Mouse (Mus musculus): Measurements from ENCODE around the gene Gbp8.
"Not testable (repeated sequence)": the region's sequence is repeated elsewhere in the genome, so short reads cannot be mapped to it uniquely, and the experiment has no call there.

DNA sequence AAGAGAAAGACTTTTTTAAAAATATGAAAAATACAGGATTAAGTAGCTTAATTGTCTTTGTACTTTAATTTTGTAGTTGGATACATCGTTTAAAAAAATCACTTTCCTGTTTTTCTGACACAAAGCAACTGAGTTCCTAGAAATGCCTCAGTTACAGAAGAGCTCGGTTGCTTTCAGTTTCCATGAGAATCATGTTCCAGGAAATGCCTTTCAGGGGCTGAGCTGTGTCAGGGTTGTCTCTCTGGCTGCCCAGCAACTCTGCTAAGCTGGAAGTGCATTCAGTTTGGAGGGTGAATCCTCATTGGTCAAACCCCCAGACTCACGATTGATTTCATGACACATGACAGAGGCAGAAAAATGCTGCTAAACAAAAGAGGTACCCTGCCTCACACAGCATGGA, 6.4 kb upstream of the Gbp8 start:
- not testable (repeated sequence) for TF ChIP-seq CTCF (IDR thresholded peaks at IDR 0.05; ENCODE audit: low read depth, low read length); POLR2A (IDR thresholded peaks at IDR 0.05; ENCODE audit: insufficient read depth, low read length); EP300 (IDR thresholded peaks at IDR 0.05; ENCODE audit: insufficient read depth, low read depth, low read length)

All from ES-Bruce4 (cell line).